Mouse (Mus musculus) kidney, embryonic 14.5 days (tissue): ENCODE results near the gene Cald1. TPM values are rescaled to one million over a fixed set of nuclear protein-coding genes. Genes with fewer than 3 reads are reported as not detected.

Source experiments
- ATAC-seq: fragments of 200-750 bp; cut with Nextera tagmentation; 2 replicates; pipeline ENCODE4 v1.8.0; 2017; ENCODE audit warnings: moderate number of reproducible peaks, mild to moderate bottlenecking, moderate TSS enrichment, moderate library complexity; ENCODE audit not compliant: low FRiP score, low TSS enrichment
- H3K27ac ChIP-seq: fragments of 300-500 bp; sonication (generic); 2 replicates; pipeline ENCODE4 v1.5.1; 2014; ENCODE audit warnings: low read depth, mild to moderate bottlenecking, low read length, moderate library complexity, mixed read lengths
- H3K27me3 ChIP-seq: fragments of 300-500 bp; sonication (generic); 2 replicates; pipeline ENCODE4 v1.6.1; 2014; ENCODE audit warnings: mild to moderate bottlenecking, low read length; ENCODE audit not compliant: control insufficient read depth, insufficient read depth
- H3K36me3 ChIP-seq: fragments of 300-500 bp; sonication (generic); 2 replicates; pipeline ENCODE4 v1.6.1; 2014; ENCODE audit warnings: low read length, mixed read lengths; ENCODE audit not compliant: control insufficient read depth, insufficient read depth
- H3K4me1 ChIP-seq: fragments of 300-500 bp; sonication (generic); 2 replicates; pipeline ENCODE4 v1.6.1; 2014; ENCODE audit warnings: low read length, mixed read lengths; ENCODE audit not compliant: control insufficient read depth, insufficient read depth
- H3K4me2 ChIP-seq: fragments of 300-500 bp; sonication (generic); replicated peaks from 2 replicates; pipeline ENCODE4 v1.6.1; 2014; ENCODE audit warnings: low read depth, mild to moderate bottlenecking, low read length
- H3K4me3 ChIP-seq: fragments of 300-500 bp; sonication (generic); 2 replicates; pipeline ENCODE4 v1.5.1; 2014; ENCODE audit warnings: mild to moderate bottlenecking, low read length
- H3K9ac ChIP-seq: fragments of 300-500 bp; sonication (generic); 2 replicates; pipeline ENCODE4 v1.6.1; 2014; ENCODE audit warnings: low read depth, mild to moderate bottlenecking, low read length, moderate library complexity
- H3K9me3 ChIP-seq: fragments of 300-500 bp; sonication (generic); 2 replicates; pipeline ENCODE4 v1.6.1; 2016; ENCODE audit warnings: low read length; ENCODE audit not compliant: control insufficient read depth
- WGBS: fragments of 180-500 bp; shearing (Covaris S2); extraction: QIAGEN DNeasy Blood & Tissue Kit; methylation state at CpG from one replicate; pipeline ENCODE4 v1.1.7; 2014; 5-methylcytosine and 5-hydroxymethylcytosine counted together
- polyA plus RNA-seq: library from polyadenylated mRNA; unstranded; fragments of >200 nt; fragmentation: Nextera tagmentation; extraction: Ambion mirVana; gene quantifications from 2 replicates; pipeline ENCODE4 v1.2.1, GENCODE M21; 2014

Gene Cald1
- polyA plus RNA-seq, 1 experiment from 2014 or later = 193 TPM

- Histone ChIP-seq H3K36me3 (peaks cover 21% of the 10 kb centered on the region; the same call in 1 of the 2 replicates), H3K4me2 (no peak overlapping the region), H3K9ac (no peak overlapping the region), H3K9me3 (no peaks in the 10 kb centered on the region), H3K27ac (no peak overlapping the region), H3K27me3 (no peaks in the 10 kb centered on the region), H3K4me1 (no peaks in the 10 kb centered on the region), H3K4me3 (no peak overlapping the region)
- no peak for ATAC-seq
- whole genome bisulfite sequencing = 66% methylated on average over 4 of the region's 4 CpGs
Measured at GRCm38 (mm10) chr6:34743946-34744345, 145.6 kb downstream of the Cald1 start.

- 65% methylated on average over 6 of the region's 6 CpGs for WGBS
- Histone ChIP-seq H3K9ac (no peak overlapping the region), H3K9me3 (no peaks in the 10 kb centered on the region), H3K36me3 (peaks cover 21% of the 10 kb centered on the region; the same call in 1 of the 2 replicates), H3K4me2 (no peak overlapping the region), H3K27me3 (no peaks in the 10 kb centered on the region), H3K27ac (no peak overlapping the region), H3K4me3 (no peak overlapping the region), H3K4me1 (peaks cover 5% of the 10 kb centered on the region; the same call in 1 of the 2 replicates)
- no peak for ATAC-seq
Measured at GRCm38 (mm10) chr6:34747846-34748245, 149.5 kb downstream of the Cald1 start.

GRCm38 (mm10) chr6:34748566-34748965 lies 150.3 kb downstream of the Cald1 start:
- no peaks in the 10 kb centered on the region for H3K27me3 ChIP-seq
- H3K36me3 ChIP-seq = peaks cover 22% of the 10 kb centered on the region; the same call in 1 of the 2 replicates
- H3K4me3 ChIP-seq = no peak overlapping the region
- peaks cover 5% of the 10 kb centered on the region; the same call in 1 of the 2 replicates for H3K4me1 ChIP-seq
- H3K27ac ChIP-seq = no peak overlapping the region
- ATAC-seq = no peak
- H3K4me2 ChIP-seq = no peak overlapping the region
- 81% methylated on average over 11 of the region's 11 CpGs for WGBS
- no peaks in the 10 kb centered on the region for H3K9me3 ChIP-seq
- no peak overlapping the region for H3K9ac ChIP-seq

DNA sequence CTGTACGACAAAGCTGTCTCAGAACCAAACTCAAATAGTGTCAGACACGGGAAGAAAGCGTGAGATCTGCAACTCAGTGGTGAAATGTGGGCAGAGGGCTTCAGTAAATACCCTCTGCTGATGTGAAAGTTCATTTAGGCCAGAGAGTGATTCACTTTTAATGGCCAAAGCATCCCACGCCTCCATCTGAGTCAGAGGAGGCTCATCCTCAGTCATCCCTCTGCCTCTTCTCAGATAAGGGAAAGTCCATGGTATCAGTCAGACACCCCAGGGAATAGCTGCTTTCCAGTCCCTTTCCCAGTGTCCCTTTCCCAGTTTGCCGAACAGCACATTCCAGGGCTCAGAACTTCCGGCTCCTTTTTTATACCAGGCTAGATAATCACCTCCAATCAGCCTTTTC lies 151.2 kb downstream of the Cald1 start:
- Histone ChIP-seq H3K36me3 (peaks cover 28% of the 10 kb centered on the region; the same call in 1 of the 2 replicates), H3K4me3 (no peak overlapping the region)
- WGBS = 78% methylated on average over 6 of the region's 6 CpGs

DNA sequence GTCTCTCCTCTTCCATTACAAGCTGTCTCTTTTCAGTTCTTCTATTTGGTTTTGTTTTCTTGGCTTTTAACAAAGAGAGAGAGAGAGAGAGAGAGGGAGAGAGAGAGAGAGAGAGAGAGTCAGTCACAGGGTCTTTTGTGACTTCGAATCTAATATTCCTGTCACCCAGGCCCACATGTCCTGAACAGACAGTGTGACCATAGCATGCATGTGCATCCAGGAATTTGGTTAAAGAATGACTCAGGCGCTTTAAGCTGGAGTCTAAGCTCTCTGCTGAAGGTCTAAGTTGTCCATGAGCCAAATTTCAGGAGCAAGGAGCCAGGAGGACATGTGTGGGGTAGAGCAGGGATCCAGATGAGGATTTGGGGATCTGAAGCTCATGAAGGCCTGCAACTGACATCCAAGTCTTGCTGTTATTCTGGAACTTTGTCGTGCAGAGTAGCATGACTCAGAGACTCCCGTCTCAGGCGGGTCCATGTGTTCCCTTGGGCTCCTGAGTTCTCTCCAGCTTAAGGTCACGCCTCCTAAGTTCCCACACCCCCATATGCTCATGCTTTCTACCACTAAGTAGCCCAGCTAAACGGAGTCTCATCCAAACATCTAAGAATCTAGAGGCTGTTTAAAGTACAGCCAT lies 152.3 kb downstream of the Cald1 start:
- no peaks in the 10 kb centered on the region for H3K27me3 ChIP-seq

More for the DNA sequence above, 151.2 kb downstream of the Cald1 start:
- Histone ChIP-seq H3K27me3 (no peaks in the 10 kb centered on the region), H3K27ac (no peak overlapping the region), H3K4me1 (peaks cover 5% of the 10 kb centered on the region; the same call in 1 of the 2 replicates), H3K9ac (no peak overlapping the region), H3K4me2 (no peak overlapping the region), H3K9me3 (no peaks in the 10 kb centered on the region)
- ATAC-seq = no peak

GRCm38 (mm10) chr6:34751625-34752024 lies 153.3 kb downstream of the Cald1 start:
- Histone ChIP-seq H3K9ac (no peak overlapping the region), H3K4me1 (peaks cover 5% of the 10 kb centered on the region; the same call in 1 of the 2 replicates), H3K36me3 (peaks cover 40% of the 10 kb centered on the region), H3K27ac (no peak overlapping the region), H3K4me3 (no peak overlapping the region), H3K4me2 (no peak overlapping the region), H3K9me3 (no peaks in the 10 kb centered on the region), H3K27me3 (no peaks in the 10 kb centered on the region)
- ATAC-seq = no peak

More for the DNA sequence above, 152.3 kb downstream of the Cald1 start:
- Histone ChIP-seq H3K9me3 (no peaks in the 10 kb centered on the region), H3K36me3 (peaks cover 31% of the 10 kb centered on the region), H3K4me2 (no peak overlapping the region), H3K9ac (no peak overlapping the region), H3K27ac (no peak overlapping the region), H3K4me1 (peaks cover 5% of the 10 kb centered on the region; the same call in 1 of the 2 replicates), H3K4me3 (no peak overlapping the region)
- ATAC-seq = no peak
- whole genome bisulfite sequencing = 77% methylated on average over 7 of the region's 7 CpGs

- H3K27me3 ChIP-seq = no peaks in the 10 kb centered on the region
- no peak overlapping the region for H3K27ac ChIP-seq
- ATAC-seq = peak; percentile 71
- no peak overlapping the region for H3K4me2 ChIP-seq
- H3K36me3 ChIP-seq = peaks cover 48% of the 10 kb centered on the region
- no peak overlapping the region for H3K9ac ChIP-seq
- peaks cover 4% of the 10 kb centered on the region; the same call in 1 of the 2 replicates for H3K4me1 ChIP-seq
- WGBS = 31% methylated on average over 5 of the region's 5 CpGs
- no peaks in the 10 kb centered on the region for H3K9me3 ChIP-seq
- H3K4me3 ChIP-seq = no peak overlapping the region
Measured at GRCm38 (mm10) chr6:34754448-34754847, 156.1 kb downstream of the Cald1 start.

DNA sequence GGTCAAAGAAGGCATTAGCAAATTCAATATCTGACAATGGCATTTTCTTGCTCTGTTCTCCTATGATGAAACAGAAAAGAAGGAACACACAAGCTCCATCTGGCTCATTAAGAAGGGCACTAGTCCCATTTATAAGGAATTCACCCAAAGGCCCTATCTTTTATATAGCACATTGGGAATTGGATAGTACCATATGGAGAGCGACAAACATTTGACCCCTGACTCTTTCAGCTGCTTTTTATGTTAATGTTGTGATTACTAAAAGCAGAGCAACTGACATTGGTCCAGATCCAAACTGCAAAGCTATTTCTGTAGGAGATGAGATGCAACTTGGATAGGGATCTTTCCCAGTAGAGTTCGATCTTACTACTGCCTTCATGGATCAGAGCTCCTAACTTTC lies 160.0 kb downstream of the Cald1 start:
- H3K4me2 ChIP-seq = no peak overlapping the region
- no peak overlapping the region for H3K27ac ChIP-seq
- no peak overlapping the region for H3K9ac ChIP-seq
- ATAC-seq = no peak
- 81% methylated on average over 2 of the region's 2 CpGs for WGBS
- H3K4me1 ChIP-seq = no peaks in the 10 kb centered on the region
- no peak overlapping the region for H3K4me3 ChIP-seq
- H3K36me3 ChIP-seq = peaks cover 69% of the 10 kb centered on the region
- no peaks in the 10 kb centered on the region for H3K27me3 ChIP-seq
- no peaks in the 10 kb centered on the region for H3K9me3 ChIP-seq

GRCm38 (mm10) chr6:34760023-34760422 lies 161.7 kb downstream of the Cald1 start:
- Histone ChIP-seq H3K9ac (no peak overlapping the region), H3K4me3 (no peak overlapping the region), H3K27ac (no peak overlapping the region), H3K27me3 (no peaks in the 10 kb centered on the region), H3K9me3 (no peaks in the 10 kb centered on the region), H3K4me1 (no peaks in the 10 kb centered on the region), H3K4me2 (no peak overlapping the region), H3K36me3 (peaks cover 75% of the 10 kb centered on the region)
- 49% methylated on average over 4 of the region's 4 CpGs for WGBS
- ATAC-seq = no peak
